Mouse (Mus musculus) olfactory bulb, adult 2 months (tissue): ENCODE measurements around the gene Zfp46. TPM values are rescaled to one million over a fixed set of nuclear protein-coding genes. Genes with fewer than 3 reads are reported as not detected.

Source experiments
- H3K27ac ChIP-seq: fragments of 200-500 bp; 2 replicates; pipeline ENCODE4 v1.5.1; 2012; ENCODE audit warnings: low read depth, low read length; ENCODE audit not compliant: insufficient read depth
- H3K4me1 ChIP-seq: fragments of 200-500 bp; 2 replicates; pipeline ENCODE4 v1.6.1; 2012; ENCODE audit warnings: low read length; ENCODE audit not compliant: control insufficient read depth, insufficient read depth
- H3K4me3 ChIP-seq: fragments of 200-500 bp; 2 replicates; pipeline ENCODE4 v1.5.1; 2012; ENCODE audit warnings: mild to moderate bottlenecking, low read depth, low read length, moderate library complexity; ENCODE audit not compliant: insufficient read depth
- CTCF ChIP-seq: fragments of 200-500 bp; IDR thresholded peaks from 2 replicates; pipeline ENCODE4 v1.5.1; 2012; ENCODE audit warnings: low read depth, mild to moderate bottlenecking, low read length, moderate library complexity; ENCODE audit not compliant: insufficient read depth
- POLR2A ChIP-seq: fragments of 200-500 bp; IDR thresholded peaks from 2 replicates; pipeline ENCODE4 v1.6.1; 2012; ENCODE audit warnings: mild to moderate bottlenecking, low read depth, low read length, moderate library complexity; ENCODE audit not compliant: insufficient read depth
- WGBS: fragments of 180-500 bp; shearing (Covaris S2); methylation state at CpG from one replicate; pipeline ENCODE4 v1.1.7; 2018; 5-methylcytosine and 5-hydroxymethylcytosine counted together
- polyA plus RNA-seq: library from polyadenylated mRNA; stranded (reverse); fragments of >200 nt; gene quantifications from 2 replicates; pipeline ENCODE4 v1.2.4, GENCODE M21; 2012; ENCODE audit warnings: low replicate concordance; ENCODE audit not compliant: missing spikeins, insufficient read depth, insufficient read length

The Zfp46 gene
- polyA plus RNA-seq, 1 experiment = not detected

- H3K4me3 ChIP-seq = no peak overlapping the region
- 59% methylated on average over 10 of the region's 10 CpGs for WGBS
- peaks cover 8% of the 10 kb centered on the region; the same call in 1 of the 2 replicates for H3K4me1 ChIP-seq
Measured at GRCm38 (mm10) chr4:136282621-136283480, 1.6 kb upstream of the Zfp46 start.

GRCm38 (mm10) chr4:136283783-136284182, 700 bp upstream of the Zfp46 start:
- Histone ChIP-seq H3K4me1 (peaks cover 8% of the 10 kb centered on the region; the same call in 1 of the 2 replicates), H3K27ac (no peak overlapping the region), H3K4me3 (no peak overlapping the region)
- 32% methylated on average over 2 of the region's 2 CpGs for WGBS
- no peak for TF ChIP-seq CTCF
- TF ChIP-seq POLR2A = no peak

More at GRCm38 (mm10) chr4:136282621-136283480, 1.6 kb upstream of the Zfp46 start:
- no peak overlapping the region for H3K27ac ChIP-seq
- TF ChIP-seq POLR2A (no peak), CTCF (no peak)

- TF ChIP-seq CTCF (no peak), POLR2A (no peak)
- WGBS = 2% methylated on average over 6 of the region's 6 CpGs
- H3K4me1 ChIP-seq = peaks cover 8% of the 10 kb centered on the region; the same call in 1 of the 2 replicates
- H3K27ac ChIP-seq = peak overlapping the region; percentile 96
- peak overlapping the region; percentile 59 for H3K4me3 ChIP-seq
Measured at GRCm38 (mm10) chr4:136284891-136285290, 408 bp downstream of the Zfp46 start.

- TF ChIP-seq POLR2A (peak; percentile 58; the same call in 1 of the 2 replicates), CTCF (no peak)
- peak overlapping the region; percentile 96 for H3K27ac ChIP-seq
- under 1% methylated on average over 25 of the region's 25 CpGs for WGBS
- H3K4me1 ChIP-seq = peaks cover 8% of the 10 kb centered on the region; the same call in 1 of the 2 replicates
- H3K4me3 ChIP-seq = peak overlapping the region; percentile 59
Measured at GRCm38 (mm10) chr4:136285348-136285810, 896 bp downstream of the Zfp46 start.

- 0% methylated on average over 29 of the region's 29 CpGs for WGBS
- no peak for TF ChIP-seq CTCF
- TF ChIP-seq POLR2A = no peak
- Histone ChIP-seq H3K4me1 (peaks cover 8% of the 10 kb centered on the region; the same call in 1 of the 2 replicates), H3K27ac (0 out of 2 replicates have a peak overlapping the region, but pooled peaks have one; percentile 18), H3K4me3 (peak overlapping the region; percentile 59)
Measured at GRCm38 (mm10) chr4:136285811-136286371, 1.4 kb downstream of the Zfp46 start.

GRCm38 (mm10) chr4:136289918-136290780, 5.7 kb downstream of the Zfp46 start:
- H3K4me1 ChIP-seq = no peaks in the 10 kb centered on the region
- TF ChIP-seq CTCF (no peak), POLR2A (no peak)
- H3K27ac ChIP-seq = no peak overlapping the region
- no peak overlapping the region for H3K4me3 ChIP-seq
- WGBS = 80% methylated on average over 66 of the region's 66 CpGs

- Histone ChIP-seq H3K4me3 (no peak overlapping the region), H3K4me1 (no peaks in the 10 kb centered on the region), H3K27ac (no peak overlapping the region)
- no peak for TF ChIP-seq CTCF
- no peak for TF ChIP-seq POLR2A
- WGBS = 82% methylated on average over 39 of the region's 39 CpGs
Measured at GRCm38 (mm10) chr4:136290781-136291595, 6.5 kb downstream of the Zfp46 start.

GRCm38 (mm10) chr4:136291692-136292091, 7.2 kb downstream of the Zfp46 start:
- 94% methylated on average over 6 of the region's 6 CpGs for WGBS
- H3K27ac ChIP-seq = no peak overlapping the region
- no peak overlapping the region for H3K4me3 ChIP-seq
- H3K4me1 ChIP-seq = no peaks in the 10 kb centered on the region
- TF ChIP-seq POLR2A (no peak), CTCF (no peak)
